Mouse (Mus musculus): Measurements from ENCODE around the gene Sec14l5.

DNA sequence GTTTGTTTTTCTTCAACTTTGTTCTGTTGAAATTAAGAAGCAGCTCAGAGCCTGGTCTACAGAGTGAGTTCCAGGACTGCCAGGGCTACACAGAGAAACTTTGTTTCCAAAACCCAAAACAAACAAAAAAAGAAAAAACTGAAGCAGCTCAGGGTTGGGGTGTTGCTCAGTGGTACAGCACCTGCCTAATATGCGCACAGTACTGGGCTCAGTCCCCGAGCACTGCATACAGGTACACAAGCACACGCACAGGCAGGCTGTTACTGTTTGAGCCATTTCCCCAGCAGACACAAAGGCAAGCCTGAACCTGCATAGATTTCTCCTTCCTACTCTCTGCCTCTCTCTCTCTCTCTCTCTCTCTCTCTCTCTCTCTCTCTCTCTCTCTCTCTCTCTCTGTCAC, 35.9 kb upstream of the Sec14l5 start:
- no peak for TF ChIP-seq CTCF (IDR thresholded peaks at IDR 0.05; ENCODE audit: control insufficient read depth, insufficient read depth, insufficient replicate concordance, low read depth, low read length)
- TF ChIP-seq POLR2A (IDR thresholded peaks at IDR 0.05; ENCODE audit: control insufficient read depth, low read depth, low read length) = no peak
